17 mouse cellular contexts compared by ENCODE assay signal in the genomic region with DNA sequence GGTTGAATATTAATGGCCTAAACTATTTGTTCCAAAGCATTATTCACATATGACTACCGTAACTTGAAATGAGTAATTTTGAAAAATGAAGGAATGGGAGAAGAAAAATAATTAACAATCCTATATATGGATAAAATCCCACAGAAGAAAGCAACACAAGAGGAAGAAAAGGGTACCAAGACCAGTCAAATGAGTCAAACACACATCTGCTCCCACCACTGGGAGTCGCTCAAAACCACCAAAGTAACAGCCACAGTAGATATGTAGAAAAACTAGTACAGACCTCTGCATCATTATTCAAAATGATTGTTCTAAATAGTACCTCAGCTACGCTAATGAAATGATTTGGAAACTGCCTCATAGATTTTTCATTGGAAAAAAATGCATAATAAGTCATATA. TPM values are rescaled to one million over a fixed set of nuclear protein-coding genes. Genes with fewer than 3 reads are reported as not detected.
A peak's percentile ranks its signal among the peaks of the same experiment; 100 is the strongest.
DNase-seq lines count a peak whose midpoint lies in the region; ATAC-seq and TF ChIP-seq lines count a peak whose summit lies in the region.
"Had no signal": no experiment of that assay in that cellular context is flagged by ENCODE, and none has a peak within 500 bp of the region (broad histone marks: within the 10 kb centered on the region; RNA-seq: fewer than 3 reads in every experiment).

No protein-coding gene starts in this region.

- no peak overlapping the region for H3K4me3 ChIP-seq in CH12.LX (replicated peaks in 1 of 3; ENCODE audit: low read depth in 2 of 3, low read length in 2 of 3, poor library complexity in 1 of 3)
- H3K4me3 ChIP-seq in intestine, postnatal 0 days (ENCODE audit: low read depth, low read length): no peak overlapping the region
- H3K4me3 ChIP-seq: embryonic facial prominence, embryonic 12.5 days; heart, embryonic 10.5 days had no signal

- 76% methylated on average over 3 of the region's 3 CpGs for whole genome bisulfite sequencing in intestine, postnatal 0 days

- peaks cover 47% of the 10 kb centered on the region for H3K9me3 ChIP-seq in CH12.LX (replicated peaks; ENCODE audit: low read length)
- no peaks in the 10 kb centered on the region for H3K9me3 ChIP-seq in intestine, postnatal 0 days (ENCODE audit: control insufficient read depth)
- H3K9me3 ChIP-seq: embryonic facial prominence, embryonic 12.5 days; heart, embryonic 10.5 days had no signal

- no peak overlapping the region for H3K27ac ChIP-seq in CH12.LX (ENCODE audit: insufficient read depth, low read depth)
- no peak overlapping the region for H3K27ac ChIP-seq in intestine, postnatal 0 days (ENCODE audit: low read depth, low read length)
- H3K27ac ChIP-seq: embryonic facial prominence, embryonic 12.5 days; heart, embryonic 10.5 days; hindbrain, embryonic 14.5 days had no signal

- no peak for TF ChIP-seq POLR2A in CH12.LX (IDR thresholded peaks at IDR 0.05; ENCODE audit: low read depth, low read length)

- intact Hi-C loops in left cerebral cortex, postnatal 4 days (cut with DNase I): no loop called here
- intact Hi-C loops in left cerebral cortex, postnatal 36 days (cut with DNase I): no loop called here

- H3K4me2 ChIP-seq in CH12.LX (ENCODE audit: insufficient read depth, low read depth, poor library complexity, severe bottlenecking): no peak overlapping the region
- no peak overlapping the region for H3K4me2 ChIP-seq in intestine, postnatal 0 days (replicated peaks; ENCODE audit: low read depth)
- H3K4me2 ChIP-seq: embryonic facial prominence, embryonic 12.5 days; hindbrain, embryonic 14.5 days had no signal

- TF ChIP-seq RAD21 in CH12.LX (IDR thresholded peaks at IDR 0.05; ENCODE audit: low read depth, low read length): peak; percentile 20; the same call in 1 of the 2 replicates

- peak; percentile 4 for DNase-seq in left cerebral cortex, postnatal 4 days
- DNase-seq in left cerebral cortex, postnatal 36 days (ENCODE audit: low spot score in 2 of 2): no peak
- no peak for DNase-seq in CH12.LX (ENCODE audit: extremely low read depth)
- no peak for DNase-seq in Patski (ENCODE audit: low read depth, low spot score)
- no peak for DNase-seq in heart, postnatal 4 days
- DNase-seq: adrenal gland, postnatal 10 days; cerebellum, adult 2 months; gastrocnemius, postnatal 10 days; heart, adult 18-20 months; heart, postnatal 10 days had no signal

- no peaks in the 10 kb centered on the region for H3K79me2 ChIP-seq in CH12.LX (replicated peaks; ENCODE audit: control insufficient read depth, extremely low read depth, insufficient read depth, poor library complexity, severe bottlenecking)

- peak; percentile 65 for ATAC-seq in Patski
- ATAC-seq in intestine, postnatal 0 days: no peak
- ATAC-seq: forebrain, embryonic 16.5 days; intestine, embryonic 16.5 days had no signal

- POLR2A ChIA-PET in Patski (lab: Charles Lee): no interaction called here

- in situ Hi-C loops in CH12.LX (cut with MboI; ENCODE audit: low pct_ligation_motif_present, low pct_unique_long_range_greater_than_20kb, low sequenced_read_pairs) (no loop called here), Patski (cut with MboI; ENCODE audit: low pct_unique_long_range_greater_than_20kb) (no loop called here)

- TF ChIP-seq CTCF in CH12.LX (conservative IDR thresholded peaks at IDR 0.05 in 1 of 2, IDR thresholded peaks at IDR 0.05 in 1 of 2; ENCODE audit: low read depth in 2 of 2, low read length in 2 of 2) (peak in 1 of 2 experiments; percentile 21; a peak in 2 of 4 replicates), Patski (IDR thresholded peaks at IDR 0.05) (peak; percentile 64)
- TF ChIP-seq CTCF in intestine, postnatal 0 days (IDR thresholded peaks at IDR 0.05; ENCODE audit: low read depth): no peak

- TF ChIP-seq EP300 in CH12.LX (IDR thresholded peaks at IDR 0.05; ENCODE audit: low read length): no peak

- CTCF ChIA-PET in Patski (lab: Charles Lee): interaction anchor here (0.9 to 1.5 kb wide), 2 partner anchors 9 to 40 kb away, joined by 3 read pairs; no protein-coding TSS in a partner anchor

- H3K27me3 ChIP-seq in CH12.LX (replicated peaks) (no peaks in the 10 kb centered on the region), Patski (no peaks in the 10 kb centered on the region)
- H3K27me3 ChIP-seq in intestine, postnatal 0 days (replicated peaks; ENCODE audit: control insufficient read depth, insufficient read depth, low read length): no peaks in the 10 kb centered on the region
- H3K27me3 ChIP-seq: embryonic facial prominence, embryonic 12.5 days had no signal

- no peak overlapping the region for H3K9ac ChIP-seq in CH12.LX (ENCODE audit: insufficient read depth, low read depth)
- H3K9ac ChIP-seq in intestine, postnatal 0 days (ENCODE audit: low read depth, low read length): no peak overlapping the region
- H3K9ac ChIP-seq: embryonic facial prominence, embryonic 12.5 days; hindbrain, embryonic 14.5 days had no signal

- H3K4me1 ChIP-seq in CH12.LX (ENCODE audit: control insufficient read depth in 1 of 2, insufficient read depth in 2 of 2): no peaks in the 10 kb centered on the region
- no peaks in the 10 kb centered on the region for H3K4me1 ChIP-seq in intestine, postnatal 0 days (replicated peaks; ENCODE audit: control insufficient read depth, insufficient read depth, low read length)
- H3K4me1 ChIP-seq: embryonic facial prominence, embryonic 12.5 days; heart, embryonic 10.5 days had no signal

- dilution Hi-C loops in CH12.LX (cut with MboI; ENCODE audit: extremely low pct_ligation_motif_present, extremely low pct_unique_long_range_greater_than_20kb, low sequenced_read_pairs): no loop called here

- no peaks in the 10 kb centered on the region for H3K36me3 ChIP-seq in CH12.LX (replicated peaks in 1 of 2; ENCODE audit: control insufficient read depth in 1 of 2, insufficient read depth in 1 of 2, low read length in 1 of 2)
- no peaks in the 10 kb centered on the region for H3K36me3 ChIP-seq in intestine, postnatal 0 days (ENCODE audit: control insufficient read depth, insufficient read depth)
- H3K36me3 ChIP-seq: embryonic facial prominence, embryonic 12.5 days; heart, embryonic 10.5 days had no signal

TF ChIP-seq in CH12.LX, 34 proteins besides CTCF, POLR2A, EP300 and RAD21:
- TF ChIP-seq JUN (IDR thresholded peaks at IDR 0.05; ENCODE audit: insufficient read depth, low read depth, low read length) (no peak), PAX5 (IDR thresholded peaks at IDR 0.05; ENCODE audit: low read length) (no peak), SIN3A (IDR thresholded peaks at IDR 0.05; ENCODE audit: low read length) (no peak), NRF1 (IDR thresholded peaks at IDR 0.05; ENCODE audit: low read depth, low read length) (no peak), MAX (IDR thresholded peaks at IDR 0.05; ENCODE audit: low read length) (no peak), JUND (conservative IDR thresholded peaks at IDR 0.05; ENCODE audit: low read depth, low read length) (no peak), SMC3 (IDR thresholded peaks at IDR 0.05; ENCODE audit: low read depth, low read length) (0 out of 2 replicates have a peak, but pooled peaks have one; percentile 4), E2F4 (IDR thresholded peaks at IDR 0.05; ENCODE audit: insufficient replicate concordance, low read depth, low read length) (no peak)
TF ChIP-seq in CH12.LX: peak in this region for 1.

RNA-seq across cellular contexts. Expression of a gene that starts 20.0 kb away (rescaled TPM):
- 10 to 100 TPM; 44.3 to 53.6 TPM for total RNA-seq in left cerebral cortex, postnatal 4 days (2021)
- 10 to 100 TPM; 58.2 to 91.8 TPM for total RNA-seq in left cerebral cortex, postnatal 36 days (2021)
- total RNA-seq in CH12.LX (2012; rRNA removed) (not detected in 2 replicates), CH12.LX (2014; rRNA removed) (not detected in 2 replicates)
- polyA plus RNA-seq in CH12.LX (2012; ENCODE audit: insufficient read length, low read depth) (not detected in 2 replicates), Patski (2021) (0.37 TPM)
- not detected for total RNA-seq in heart, postnatal 4 days (2021)
- 0.16 TPM in 2 replicates for polyA plus RNA-seq in intestine, postnatal 0 days (2015; fragmentation: Nextera tagmentation; extraction: Ambion mirVana)
- total RNA-seq: adrenal gland, postnatal 10 days; heart, adult 18-20 months; heart, postnatal 10 days; hematopoietic stem cell, adult 5-6 weeks had no signal

Comparison
In these comparisons a context has a peak if more than half of its experiments do, and no peak if none do; other contexts are left out.
1. RNA of a gene that starts 20.0 kb away (total RNA-seq): 58.2 to 91.8 TPM in left cerebral cortex, postnatal 36 days and 44.3 to 53.6 TPM in left cerebral cortex, postnatal 4 days; not detected in heart, postnatal 4 days and not detected in CH12.LX; every median in the first group is over 10 times any median in the second.